Mouse (Mus musculus): ENCODE results near the gene 1700015G11Rik.

Gene 1700015G11Rik

GRCm38 (mm10) chr7:51969379-51969778, 46.1 kb downstream of the 1700015G11Rik start:
- in situ Hi-C loops (cut with MseI, MboI) = no loop called here

- in situ Hi-C loops (cut with MseI, MboI) = no loop called here
These were observed 47.9 kb downstream of the 1700015G11Rik start for GRCm38 (mm10) chr7:51967581-51967980.

- in situ Hi-C loops (cut with MseI, MboI) = no loop called here
These were observed 50.8 kb downstream of the 1700015G11Rik start for GRCm38 (mm10) chr7:51964681-51965080.

- in situ Hi-C loops (cut with MseI, MboI) = no loop called here
These were observed 53.1 kb downstream of the 1700015G11Rik start for GRCm38 (mm10) chr7:51962219-51962952.
